Mouse (Mus musculus) cerebellum, postnatal 36 days (tissue): ENCODE measurements around the gene Thra.
A peak's percentile ranks its signal among the peaks of the same experiment; 100 is the strongest.

Experiments used
- DNase-seq, 2 experiments: peaks; one replicate each; pipeline ENCODE4 v3.0.0; 2021 to 2022; ENCODE audit warnings: mixed read lengths in 2 of 2

The Thra gene

GRCm38 (mm10) chr11:98740393-98741050 is at the start of gene Thra:
Gene Thra, plus strand, starts transcription at chr11:98740638.
- DNase-seq: peak; percentile 60 to 62

GRCm38 (mm10) chr11:98693201-98693600 is 47.2 kb upstream of the Thra start:
- DNase-seq: no peak

GRCm38 (mm10) chr11:98693746-98694145 is 46.7 kb upstream of the Thra start:
- DNase-seq: no peak

GRCm38 (mm10) chr11:98694301-98694700 is 46.1 kb upstream of the Thra start:
- no peak for DNase-seq

- no peak for DNase-seq
Measured at GRCm38 (mm10) chr11:98695408-98695807, 45.0 kb upstream of the Thra start.

- no peak for DNase-seq
Measured at GRCm38 (mm10) chr11:98696454-98697216, 43.8 kb upstream of the Thra start.

- no peak for DNase-seq
Measured at GRCm38 (mm10) chr11:98697225-98697624, 43.2 kb upstream of the Thra start.

GRCm38 (mm10) chr11:98698849-98699640 is 41.4 kb upstream of the Thra start:
- no peak for DNase-seq

GRCm38 (mm10) chr11:98699911-98700310 is 40.5 kb upstream of the Thra start:
- DNase-seq: peak; percentile 86 to 87

GRCm38 (mm10) chr11:98701213-98701670 is 39.2 kb upstream of the Thra start, which contains the start of gene Csf3:
Gene Csf3, plus strand, starts transcription at chr11:98701263.
- DNase-seq: no peak

GRCm38 (mm10) chr11:98702323-98702722 is 38.1 kb upstream of the Thra start:
- DNase-seq: no peak

GRCm38 (mm10) chr11:98705021-98705420 is 35.4 kb upstream of the Thra start:
- DNase-seq: no peak

GRCm38 (mm10) chr11:98707401-98708281 is 32.8 kb upstream of the Thra start:
- no peak for DNase-seq

GRCm38 (mm10) chr11:98708282-98708956 is 32.0 kb upstream of the Thra start:
- DNase-seq: no peak

- no peak for DNase-seq
Measured at GRCm38 (mm10) chr11:98709001-98709741, 31.3 kb upstream of the Thra start.

GRCm38 (mm10) chr11:98710416-98711045 is 29.9 kb upstream of the Thra start:
- DNase-seq: peak; percentile 85 to 87

- DNase-seq: no peak
Measured at GRCm38 (mm10) chr11:98711046-98711434, 29.4 kb upstream of the Thra start.

- peak; percentile 39 to 45 for DNase-seq
Measured at GRCm38 (mm10) chr11:98712009-98712408, 28.4 kb upstream of the Thra start.

GRCm38 (mm10) chr11:98713703-98714102 is 26.7 kb upstream of the Thra start:
- no peak for DNase-seq

GRCm38 (mm10) chr11:98715946-98716345 is 24.5 kb upstream of the Thra start:
- no peak for DNase-seq
